Mouse (Mus musculus) adrenal gland, adult 10 weeks (tissue): ENCODE measurements around the gene Krt33a. TPM values are rescaled to one million over a fixed set of nuclear protein-coding genes. Genes with fewer than 3 reads are reported as not detected.

Experiments used
- polyA plus RNA-seq: library from polyadenylated mRNA; stranded (reverse); fragments of 350-450 nt; fragmentation: Illumina TruSeq; extraction: RNeasy Lipid Tissue Mini Kit (QIAGEN cat#74804); gene quantifications from one replicate; pipeline ENCODE4 v1.2.3, GENCODE M21; 2014; ENCODE audit warnings: low read depth, low replicate concordance

The Krt33a gene
- polyA plus RNA-seq = not detected

DNA sequence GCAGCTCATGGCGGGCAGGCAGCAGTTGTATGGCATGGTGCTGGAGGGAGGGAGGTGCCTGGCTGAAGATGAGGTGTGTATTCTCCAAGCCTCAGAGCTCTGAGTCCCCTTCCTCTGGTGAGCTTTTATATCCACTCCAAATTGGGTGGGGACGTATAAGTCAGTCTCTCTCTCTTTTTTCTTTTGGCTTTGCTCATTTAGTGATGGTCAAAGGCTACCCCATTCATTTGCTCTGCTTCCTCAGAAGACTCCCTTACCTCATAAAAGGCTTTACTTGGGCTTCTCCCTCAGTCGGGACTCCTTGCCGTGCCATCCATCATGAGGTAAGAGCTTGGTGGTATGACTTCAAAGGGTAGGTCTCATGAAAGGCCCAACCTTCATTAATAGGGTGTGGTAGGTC is at the start of gene Krt33a:
Krt33a (minus strand) TSS at position 101 of the 400 bp plus-strand sequence.

DNA sequence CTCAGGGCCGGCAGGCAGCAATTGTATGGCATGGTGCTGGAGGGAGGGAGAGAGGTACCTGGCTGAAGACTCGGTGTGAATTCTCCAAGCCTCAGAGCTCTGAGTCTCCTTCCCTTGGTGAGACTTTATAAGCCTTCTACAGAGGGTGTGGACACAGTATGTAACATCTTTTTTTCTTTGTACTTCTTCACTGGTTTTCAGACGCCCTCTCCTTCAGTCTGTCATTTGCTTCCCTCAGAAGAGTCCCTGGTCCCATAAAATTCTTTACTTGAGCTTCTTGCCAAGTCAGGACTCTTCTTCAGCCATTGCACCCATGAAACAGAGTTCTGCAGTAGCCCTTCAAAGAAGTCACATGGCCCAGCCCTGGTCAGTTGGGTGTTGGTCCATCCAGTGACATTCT is 34.4 kb upstream of the Krt33a start, which contains the start of gene Krt31:
Krt31 (minus strand) TSS at position 101 of the 400 bp plus-strand sequence.

GRCm38 (mm10) chr11:100041454-100041853 is 25.4 kb upstream of the Krt33a start, which contains the start of gene Krt34:
Gene Krt34 (minus strand): TSS chr11:100041554.

GRCm38 (mm10) chr11:100029768-100030167 is 13.8 kb upstream of the Krt33a start, which contains the start of gene Krt33b:
Gene Krt33b (minus strand): TSS chr11:100029868.

GRCm38 (mm10) chr11:99993620-99994383 is 22.2 kb downstream of the Krt33a start, which contains the start of gene Krtap17-1:
Gene Krtap17-1 (minus strand): TSS chr11:99993994.

DNA sequence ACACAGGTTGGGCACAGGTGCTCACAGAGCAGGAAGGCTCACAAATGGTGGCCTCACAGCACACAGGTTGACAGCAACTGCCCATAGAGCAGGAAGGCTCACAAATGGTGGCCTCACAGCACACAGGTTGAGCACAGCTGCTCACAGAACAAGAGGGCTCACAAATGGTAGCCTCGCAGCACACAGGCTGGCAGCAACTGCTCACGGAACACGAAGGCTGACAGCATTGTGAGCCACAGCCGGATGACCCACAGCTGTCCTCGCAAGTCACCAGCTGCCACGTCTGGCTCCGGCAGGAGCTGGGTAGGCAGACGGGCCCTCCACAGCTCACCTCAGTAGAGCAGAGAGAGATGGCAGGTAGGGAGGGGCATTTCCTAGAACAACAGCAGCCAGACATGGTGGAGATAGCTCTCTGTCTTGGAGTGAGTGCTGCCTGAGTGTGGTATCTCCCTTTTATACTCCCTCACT is 29.8 kb downstream of the Krt33a start, which contains the start of gene Krtap16-1:
Krtap16-1 (minus strand) TSS at position 418 of the 468 bp plus-strand sequence.

GRCm38 (mm10) chr11:99978953-99979352 is 37.1 kb downstream of the Krt33a start, which contains the start of gene Krtap29-1:
Gene Krtap29-1 (minus strand): TSS chr11:99979053.

Other genes starting within 250 kb of the Krt33a start
- gene Gm11595, start 243.3 kb downstream of the Krt33a start, polyA plus RNA-seq = not detected
- gene Krtap4-8, start 235.5 kb downstream of the Krt33a start, polyA plus RNA-seq = not detected
- not detected for gene Krtap4-9, start 231.0 kb downstream of the Krt33a start, polyA plus RNA-seq
- not detected for gene Gm11596, start 222.7 kb downstream of the Krt33a start, polyA plus RNA-seq
- not detected for gene Gm11569, start 217.3 kb downstream of the Krt33a start, polyA plus RNA-seq
- not detected for gene Gm11554, start 211.8 kb downstream of the Krt33a start, polyA plus RNA-seq
- gene Krtap4-13, start 206.3 kb downstream of the Krt33a start, polyA plus RNA-seq = not detected
- gene Gm11564, start 200.5 kb downstream of the Krt33a start, polyA plus RNA-seq = not detected
- not detected for gene 2300003K06Rik, start 178.1 kb downstream of the Krt33a start, polyA plus RNA-seq
- gene Krtap4-16, start 164.6 kb downstream of the Krt33a start, polyA plus RNA-seq = not detected
- gene Gm11568, start 158.3 kb downstream of the Krt33a start, polyA plus RNA-seq = not detected
- gene Gm11559, start 151.7 kb downstream of the Krt33a start, polyA plus RNA-seq = not detected
- not detected for gene Krtap9-1, start 142.8 kb downstream of the Krt33a start, polyA plus RNA-seq
- gene Gm11567, start 137.0 kb downstream of the Krt33a start, polyA plus RNA-seq = not detected
- gene Krtap31-1, start 108.3 kb downstream of the Krt33a start, polyA plus RNA-seq = not detected
- gene Gm11565, start 101.5 kb downstream of the Krt33a start, polyA plus RNA-seq = not detected
- gene Krtap31-2, start 79.9 kb downstream of the Krt33a start, polyA plus RNA-seq = not detected
- not detected for gene Krtap9-5, start 67.7 kb downstream of the Krt33a start, polyA plus RNA-seq
- not detected for gene Krtap29-1, start 37.2 kb downstream of the Krt33a start, polyA plus RNA-seq
- not detected for gene Krtap16-1, start 29.6 kb downstream of the Krt33a start, polyA plus RNA-seq
- not detected for gene Krtap17-1, start 22.2 kb downstream of the Krt33a start, polyA plus RNA-seq
- not detected for gene Krt33b, start 13.7 kb upstream of the Krt33a start, polyA plus RNA-seq
- gene Krt34, start 25.3 kb upstream of the Krt33a start, polyA plus RNA-seq = not detected
- not detected for gene Krt31, start 34.3 kb upstream of the Krt33a start, polyA plus RNA-seq
- not detected for gene Krt32, start 72.0 kb upstream of the Krt33a start, polyA plus RNA-seq
- gene Krt35, start 80.0 kb upstream of the Krt33a start, polyA plus RNA-seq = not detected
- gene Krt36, start 89.4 kb upstream of the Krt33a start, polyA plus RNA-seq = not detected
- gene Krt13, start 105.4 kb upstream of the Krt33a start, polyA plus RNA-seq = not detected
- gene Krt15, start 119.7 kb upstream of the Krt33a start, polyA plus RNA-seq = not detected
- not detected for gene Krt19, start 132.5 kb upstream of the Krt33a start, polyA plus RNA-seq
- not detected for gene Krt9, start 177.0 kb upstream of the Krt33a start, polyA plus RNA-seq
- gene Krt14, start 191.3 kb upstream of the Krt33a start, polyA plus RNA-seq = not detected
- not detected for gene Krt16, start 232.7 kb upstream of the Krt33a start, polyA plus RNA-seq
- gene Krt17, start 244.8 kb upstream of the Krt33a start, polyA plus RNA-seq = not detected